Mouse (Mus musculus): ENCODE measurements at regions not wholly inside any gene's neighbourhood (a gene's known extent, or its start where the extent isn't known, plus 50 kb on each side); places are given as distances from the start of the nearest gene placed in this dataset.

GRCm38 (mm10) chr10:68842023-68842735, 118.7 kb downstream of the Tmem26 start:
- 57% methylated on average over 13 of the region's 13 CpGs for WGBS

GRCm38 (mm10) chr10:68844066-68844465, 120.6 kb downstream of the Tmem26 start:
- no peak for ATAC-seq (ENCODE audit: low FRiP score, low read depth)
- Histone ChIP-seq H3K27me3 (replicated peaks) (no peaks in the 10 kb centered on the region), H3K27ac (no peak overlapping the region), H3K4me2 (replicated peaks) (no peak overlapping the region), H3K9me3 (no peaks in the 10 kb centered on the region), H3K36me3 (no peaks in the 10 kb centered on the region), H3K4me1 (no peaks in the 10 kb centered on the region; the same call in 1 of the 2 replicates), H3K9ac (no peak overlapping the region), H3K4me3 (no peak overlapping the region)
- WGBS = 86% methylated on average over 4 of the region's 4 CpGs

More at GRCm38 (mm10) chr10:68842023-68842735, 118.7 kb downstream of the Tmem26 start:
- no peak overlapping the region for H3K4me3 ChIP-seq
- H3K9ac ChIP-seq = no peak overlapping the region
- no peaks in the 10 kb centered on the region for H3K27me3 ChIP-seq (replicated peaks)
- H3K4me1 ChIP-seq = no peaks in the 10 kb centered on the region; the same call in 1 of the 2 replicates
- H3K9me3 ChIP-seq = no peaks in the 10 kb centered on the region
- no peak overlapping the region for H3K27ac ChIP-seq
- H3K4me2 ChIP-seq (replicated peaks) = no peak overlapping the region
- H3K36me3 ChIP-seq = no peaks in the 10 kb centered on the region
- no peak for ATAC-seq (ENCODE audit: low FRiP score, low read depth)

GRCm38 (mm10) chr10:68844596-68844995, 121.2 kb downstream of the Tmem26 start:
- no peak for ATAC-seq (ENCODE audit: low FRiP score, low read depth)
- Histone ChIP-seq H3K4me2 (replicated peaks) (no peak overlapping the region), H3K4me1 (no peaks in the 10 kb centered on the region; the same call in 1 of the 2 replicates), H3K4me3 (no peak overlapping the region), H3K9ac (no peak overlapping the region), H3K9me3 (no peaks in the 10 kb centered on the region), H3K36me3 (no peaks in the 10 kb centered on the region), H3K27ac (no peak overlapping the region), H3K27me3 (replicated peaks) (no peaks in the 10 kb centered on the region)
- whole genome bisulfite sequencing = 98% methylated on average over 7 of the region's 8 CpGs

GRCm38 (mm10) chr10:68851153-68851552, 127.7 kb downstream of the Tmem26 start:
- H3K27me3 ChIP-seq (replicated peaks) = no peaks in the 10 kb centered on the region
- no peak overlapping the region for H3K27ac ChIP-seq
- WGBS = 69% methylated on average over 3 of the region's 3 CpGs
- no peaks in the 10 kb centered on the region for H3K9me3 ChIP-seq
- H3K4me3 ChIP-seq = no peak overlapping the region
- H3K4me2 ChIP-seq (replicated peaks) = no peak overlapping the region
- H3K36me3 ChIP-seq = no peaks in the 10 kb centered on the region
- H3K9ac ChIP-seq = no peak overlapping the region
- no peaks in the 10 kb centered on the region for H3K4me1 ChIP-seq
- ATAC-seq (ENCODE audit: low FRiP score, low read depth) = no peak

GRCm38 (mm10) chr10:68855934-68856891, 132.8 kb downstream of the Tmem26 start:
- Histone ChIP-seq H3K4me2 (replicated peaks) (no peak overlapping the region), H3K27ac (no peak overlapping the region), H3K4me1 (no peaks in the 10 kb centered on the region), H3K4me3 (no peak overlapping the region), H3K27me3 (replicated peaks) (no peaks in the 10 kb centered on the region), H3K9ac (no peak overlapping the region), H3K9me3 (no peaks in the 10 kb centered on the region), H3K36me3 (no peaks in the 10 kb centered on the region)
- no peak for ATAC-seq (ENCODE audit: low FRiP score, low read depth)
- WGBS = 75% methylated on average over 13 of the region's 13 CpGs

GRCm38 (mm10) chr10:68864606-68865378, 141.3 kb downstream of the Tmem26 start:
- no peaks in the 10 kb centered on the region for H3K36me3 ChIP-seq
- H3K27ac ChIP-seq = no peak overlapping the region
- 56% methylated on average over 8 of the region's 8 CpGs for WGBS
- H3K9me3 ChIP-seq = no peaks in the 10 kb centered on the region
- no peak overlapping the region for H3K4me2 ChIP-seq (replicated peaks)
- no peak overlapping the region for H3K9ac ChIP-seq
- no peak for ATAC-seq (ENCODE audit: low FRiP score, low read depth)
- no peaks in the 10 kb centered on the region for H3K4me1 ChIP-seq
- H3K4me3 ChIP-seq = no peak overlapping the region
- H3K27me3 ChIP-seq (replicated peaks) = no peaks in the 10 kb centered on the region

- ATAC-seq (ENCODE audit: low FRiP score, low read depth) = no peak
- WGBS = 32% methylated on average over 5 of the region's 5 CpGs
Measured at GRCm38 (mm10) chr10:68865776-68866175, 142.3 kb downstream of the Tmem26 start.

GRCm38 (mm10) chr10:68867361-68867760, 143.9 kb downstream of the Tmem26 start:
- no peak for ATAC-seq (ENCODE audit: low FRiP score, low read depth)
- H3K4me1 ChIP-seq = no peaks in the 10 kb centered on the region
- no peaks in the 10 kb centered on the region for H3K9me3 ChIP-seq
- no peak overlapping the region for H3K9ac ChIP-seq
- H3K27me3 ChIP-seq (replicated peaks) = no peaks in the 10 kb centered on the region
- no peak overlapping the region for H3K4me3 ChIP-seq
- H3K36me3 ChIP-seq = no peaks in the 10 kb centered on the region
- H3K4me2 ChIP-seq (replicated peaks) = no peak overlapping the region
- 98% methylated on average over 1 of the region's 1 CpGs for whole genome bisulfite sequencing
- H3K27ac ChIP-seq = no peak overlapping the region

More at GRCm38 (mm10) chr10:68865776-68866175, 142.3 kb downstream of the Tmem26 start:
- Histone ChIP-seq H3K27ac (no peak overlapping the region), H3K27me3 (replicated peaks) (no peaks in the 10 kb centered on the region), H3K9ac (no peak overlapping the region), H3K4me1 (no peaks in the 10 kb centered on the region), H3K4me3 (no peak overlapping the region), H3K36me3 (no peaks in the 10 kb centered on the region), H3K4me2 (replicated peaks) (no peak overlapping the region), H3K9me3 (no peaks in the 10 kb centered on the region)

GRCm38 (mm10) chr10:68872102-68872501, 148.7 kb downstream of the Tmem26 start:
- no peaks in the 10 kb centered on the region for H3K4me1 ChIP-seq
- no peak overlapping the region for H3K4me2 ChIP-seq (replicated peaks)
- H3K27ac ChIP-seq = no peak overlapping the region
- no peak overlapping the region for H3K9ac ChIP-seq
- no peaks in the 10 kb centered on the region for H3K36me3 ChIP-seq
- no peaks in the 10 kb centered on the region for H3K9me3 ChIP-seq
- no peak overlapping the region for H3K4me3 ChIP-seq
- H3K27me3 ChIP-seq (replicated peaks) = no peaks in the 10 kb centered on the region
- ATAC-seq (ENCODE audit: low FRiP score, low read depth) = no peak
- WGBS = 90% methylated on average over 4 of the region's 4 CpGs

- Histone ChIP-seq H3K36me3 (no peaks in the 10 kb centered on the region), H3K4me2 (replicated peaks) (no peak overlapping the region), H3K4me1 (no peaks in the 10 kb centered on the region), H3K9me3 (no peaks in the 10 kb centered on the region), H3K9ac (no peak overlapping the region), H3K27me3 (replicated peaks) (no peaks in the 10 kb centered on the region), H3K4me3 (no peak overlapping the region), H3K27ac (no peak overlapping the region)
- no peak for ATAC-seq (ENCODE audit: low FRiP score, low read depth)
- 92% methylated on average over 5 of the region's 5 CpGs for WGBS
Measured at GRCm38 (mm10) chr10:68875641-68876040, 152.2 kb downstream of the Tmem26 start.

- H3K27me3 ChIP-seq (replicated peaks) = no peaks in the 10 kb centered on the region
- H3K9ac ChIP-seq = no peak overlapping the region
- ATAC-seq (ENCODE audit: low FRiP score, low read depth) = no peak
Measured at GRCm38 (mm10) chr10:68893100-68893841, 169.8 kb downstream of the Tmem26 start.

More at GRCm38 (mm10) chr10:68893100-68893841, 169.8 kb downstream of the Tmem26 start:
- no peaks in the 10 kb centered on the region for H3K9me3 ChIP-seq
- H3K4me3 ChIP-seq = no peak overlapping the region
- no peak overlapping the region for H3K27ac ChIP-seq
- no peak overlapping the region for H3K4me2 ChIP-seq (replicated peaks)
- no peaks in the 10 kb centered on the region for H3K4me1 ChIP-seq
- H3K36me3 ChIP-seq = no peaks in the 10 kb centered on the region
- 71% methylated on average over 8 of the region's 8 CpGs for WGBS
